Mouse (Mus musculus): Measurements from ENCODE around the gene Fam24a.

DNA sequence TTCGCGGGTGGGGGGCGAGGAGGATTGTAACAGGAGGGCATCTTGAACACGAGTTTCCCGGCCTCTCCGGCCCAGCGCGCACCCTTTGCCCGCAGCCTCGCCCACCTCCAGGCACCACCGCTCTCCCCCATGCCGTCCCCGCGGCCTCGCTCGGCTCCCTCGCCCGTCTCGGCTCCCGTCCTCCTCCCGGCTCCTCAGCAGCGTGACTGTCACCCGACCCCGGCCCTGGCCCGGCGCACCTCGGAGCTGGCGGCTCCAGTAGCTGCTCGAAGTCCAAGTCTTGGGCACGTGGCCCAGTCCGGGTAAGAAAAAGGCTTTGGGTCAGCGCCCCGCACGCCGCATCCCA, 28.6 kb downstream of the Fam24a start:
- TF ChIP-seq TAL1 (IDR thresholded peaks at IDR 0.05; ENCODE audit: low read length), result no peak
- TF ChIP-seq GATA1 (IDR thresholded peaks at IDR 0.05; ENCODE audit: low read length), result no peak
